Mouse (Mus musculus) heart, embryonic 12.5 days (tissue): ENCODE data around the gene Olfr1265. TPM values are rescaled to one million over a fixed set of nuclear protein-coding genes. Genes with fewer than 3 reads are reported as not detected.

Experiments used
- ATAC-seq: fragments of 200-750 bp; cut with Nextera tagmentation; 2 replicates; pipeline ENCODE4 v1.8.0; 2017; ENCODE audit warnings: moderate TSS enrichment, moderate library complexity; ENCODE audit not compliant: insufficient number of reproducible peaks, low FRiP score
- H3K27ac ChIP-seq: fragments of 300-500 bp; sonication (generic); 2 replicates; pipeline ENCODE4 v1.5.1; 2016; ENCODE audit warnings: mild to moderate bottlenecking, moderate library complexity; ENCODE audit not compliant: poor library complexity, severe bottlenecking
- H3K27me3 ChIP-seq: fragments of 300-500 bp; sonication (generic); replicated peaks from 2 replicates; pipeline ENCODE4 v1.6.1; 2016; ENCODE audit warnings: mild to moderate bottlenecking, moderate library complexity
- H3K36me3 ChIP-seq: fragments of 300-500 bp; sonication (generic); 2 replicates; pipeline ENCODE4 v1.6.1; 2016; ENCODE audit warnings: mild to moderate bottlenecking, moderate library complexity
- H3K4me1 ChIP-seq: fragments of 300-500 bp; sonication (generic); replicated peaks from 2 replicates; pipeline ENCODE4 v1.6.1; 2016; ENCODE audit warnings: mild to moderate bottlenecking
- H3K4me2 ChIP-seq: fragments of 300-500 bp; sonication (generic); 2 replicates; pipeline ENCODE4 v1.6.1; 2016; ENCODE audit warnings: mild to moderate bottlenecking, moderate library complexity
- H3K4me3 ChIP-seq: fragments of 300-500 bp; sonication (generic); 2 replicates; pipeline ENCODE4 v1.5.1; 2016; ENCODE audit warnings: mild to moderate bottlenecking
- H3K9ac ChIP-seq: fragments of 300-500 bp; sonication (generic); 2 replicates; pipeline ENCODE4 v1.6.1; 2016; ENCODE audit warnings: mild to moderate bottlenecking, moderate library complexity
- H3K9me3 ChIP-seq: fragments of 300-500 bp; sonication (generic); replicated peaks from 2 replicates; pipeline ENCODE4 v1.6.1; 2016; ENCODE audit warnings: mild to moderate bottlenecking, moderate library complexity
- WGBS: fragments of 180-500 bp; shearing (Covaris S2); methylation state at CpG from one replicate; pipeline ENCODE4 v1.1.7; 2016; 5-methylcytosine and 5-hydroxymethylcytosine counted together
- polyA plus RNA-seq: library from polyadenylated mRNA; unstranded; fragments of >200 nt; fragmentation: Nextera tagmentation; extraction: Ambion mirVana; gene quantifications from 2 replicates; pipeline ENCODE4 v1.2.1, GENCODE M21; 2016

Gene Olfr1265
- not detected in 2 replicates for polyA plus RNA-seq

DNA sequence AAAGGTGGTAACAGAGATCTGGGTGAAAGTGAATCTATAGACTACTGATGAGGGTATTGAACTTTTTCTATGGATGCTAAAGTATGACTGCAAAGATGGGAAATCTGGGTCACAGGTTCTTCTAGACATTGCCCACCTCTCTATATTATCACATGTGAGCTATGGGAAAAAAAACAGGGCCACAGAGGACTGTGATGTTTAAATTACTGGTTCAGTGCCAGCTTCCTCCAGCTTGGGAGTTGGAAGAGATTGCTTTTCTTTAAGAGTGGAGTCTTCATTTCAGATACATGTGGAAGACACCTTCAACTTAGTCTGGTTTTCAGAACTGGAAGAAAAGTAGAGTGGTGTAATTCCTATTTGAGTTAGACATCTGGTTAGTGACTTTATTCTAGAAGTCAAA is at the start of gene Olfr1265:
Gene Olfr1265 (plus strand): TSS at position 301 of the 400 bp plus-strand sequence.
- no peak within 1 kb of the TSS for H3K9ac ChIP-seq
- ATAC-seq, result no peak
- no peak within 1 kb of the TSS for H3K4me2 ChIP-seq
- H3K27me3 ChIP-seq, result no peaks in the 10 kb centered on the region
- H3K4me3 ChIP-seq, result no peak within 1 kb of the TSS
- no peaks in the 10 kb centered on the region for H3K36me3 ChIP-seq
- no peaks in the 10 kb centered on the region for H3K9me3 ChIP-seq
- no peaks in the 10 kb centered on the region for H3K4me1 ChIP-seq
- no peak within 1 kb of the TSS for H3K27ac ChIP-seq

DNA sequence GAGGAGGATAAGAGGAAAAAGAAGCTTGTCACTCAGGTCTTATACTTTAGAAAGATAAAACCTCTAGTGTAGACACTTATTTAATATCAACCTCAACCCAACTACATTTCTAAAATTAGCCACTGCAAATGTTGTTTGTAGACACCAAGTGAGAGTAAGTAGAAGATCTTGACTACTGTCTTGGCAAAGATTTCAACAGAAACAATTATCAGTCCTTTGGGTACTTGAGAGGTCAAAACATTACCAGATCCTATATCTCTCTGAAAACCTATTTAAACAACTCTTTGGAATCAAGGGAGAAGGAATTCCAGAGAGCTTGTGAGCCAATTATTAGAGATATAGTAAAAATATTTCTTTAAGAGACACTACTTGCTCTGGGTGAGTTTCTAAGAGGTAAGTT is 44.2 kb upstream of the Olfr1265 start, which contains the start of gene Olfr1261:
Gene Olfr1261 (plus strand): TSS at position 301 of the 400 bp plus-strand sequence.
- no peak for ATAC-seq
- H3K4me1 ChIP-seq, result no peaks in the 10 kb centered on the region
- no peak within 1 kb of the TSS for H3K9ac ChIP-seq
- H3K27ac ChIP-seq, result no peak within 1 kb of the TSS
- H3K4me3 ChIP-seq, result no peak within 1 kb of the TSS
- H3K27me3 ChIP-seq, result no peaks in the 10 kb centered on the region
- no peaks in the 10 kb centered on the region for H3K36me3 ChIP-seq
- H3K4me2 ChIP-seq, result no peak within 1 kb of the TSS
- H3K9me3 ChIP-seq, result no peaks in the 10 kb centered on the region

DNA sequence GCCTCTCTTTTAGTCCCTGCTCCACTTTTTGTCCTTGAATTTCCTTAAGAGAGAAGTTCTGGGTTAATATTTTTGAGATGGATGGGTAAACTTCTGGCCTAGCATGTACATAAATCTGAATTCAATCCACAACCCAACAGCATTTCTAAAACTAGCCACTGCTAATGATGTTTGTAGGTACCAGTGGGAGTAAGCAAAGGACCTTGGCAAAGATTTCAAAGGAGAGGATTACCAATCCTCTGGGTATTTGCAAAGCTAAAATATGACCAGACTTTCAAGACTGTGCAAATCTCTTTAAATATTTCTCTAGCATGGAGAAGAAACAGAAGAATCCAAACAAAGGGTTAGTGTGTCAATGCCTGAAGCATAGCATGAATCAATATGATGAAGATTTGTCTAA is 35.3 kb upstream of the Olfr1265 start, which contains the start of gene Olfr1262:
Gene Olfr1262 (plus strand): TSS at position 301 of the 400 bp plus-strand sequence.
- Histone ChIP-seq H3K36me3 (no peaks in the 10 kb centered on the region), H3K4me1 (no peaks in the 10 kb centered on the region), H3K27ac (no peak within 1 kb of the TSS), H3K9ac (no peak within 1 kb of the TSS), H3K4me3 (no peak within 1 kb of the TSS), H3K27me3 (no peaks in the 10 kb centered on the region), H3K9me3 (no peaks in the 10 kb centered on the region), H3K4me2 (no peak within 1 kb of the TSS)
- no peak for ATAC-seq

DNA sequence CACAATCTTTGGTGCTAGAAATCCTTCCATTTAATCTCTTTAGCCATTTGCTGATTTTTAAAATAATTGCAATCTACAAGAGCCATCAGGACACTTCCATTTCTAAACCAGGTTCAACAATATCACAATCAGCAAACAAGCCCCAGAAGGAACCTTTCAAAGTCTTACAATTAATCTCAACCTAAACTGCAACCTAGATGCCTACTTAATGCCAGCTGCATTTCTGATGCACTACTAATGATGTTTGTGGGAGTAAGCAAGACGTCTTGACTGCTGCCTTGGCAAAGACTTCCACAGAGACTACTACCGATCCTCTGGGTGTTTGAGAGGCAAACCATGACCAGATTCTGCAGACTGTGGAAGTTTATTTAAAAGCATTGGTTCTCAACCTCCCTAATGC is 23.3 kb upstream of the Olfr1265 start, which contains the start of gene Olfr1263:
Gene Olfr1263 (plus strand): TSS at position 301 of the 400 bp plus-strand sequence.
- no peaks in the 10 kb centered on the region for H3K9me3 ChIP-seq
- H3K27me3 ChIP-seq, result no peaks in the 10 kb centered on the region
- no peak for ATAC-seq
- H3K4me1 ChIP-seq, result no peaks in the 10 kb centered on the region
- H3K9ac ChIP-seq, result no peak within 1 kb of the TSS
- H3K36me3 ChIP-seq, result no peaks in the 10 kb centered on the region
- 66% methylated on average over 2 of the region's 2 CpGs for WGBS
- no peak within 1 kb of the TSS for H3K27ac ChIP-seq
- H3K4me2 ChIP-seq, result no peak within 1 kb of the TSS
- H3K4me3 ChIP-seq, result no peak within 1 kb of the TSS

DNA sequence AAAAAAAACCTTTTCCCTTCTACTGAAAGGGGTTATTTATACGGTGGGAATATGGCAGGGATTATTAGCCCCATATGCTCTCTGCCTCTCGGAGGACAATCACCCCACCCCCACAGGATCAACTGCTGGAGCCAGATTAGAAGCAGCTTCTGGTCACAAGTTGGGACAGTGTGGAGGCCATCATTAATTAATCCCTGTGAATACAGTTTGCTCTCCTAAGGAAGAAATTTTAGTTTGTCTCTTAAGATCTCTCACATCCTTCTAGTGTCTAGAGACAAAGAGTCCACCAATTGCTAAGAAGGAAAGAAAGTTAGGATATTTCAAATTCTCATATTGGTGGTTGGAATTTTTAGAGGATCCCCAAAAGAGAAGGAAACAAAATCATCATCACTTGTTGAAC is 9.7 kb upstream of the Olfr1265 start, which contains the start of gene Olfr1264:
Gene Olfr1264 (minus strand): TSS at position 101 of the 400 bp plus-strand sequence.
- H3K9me3 ChIP-seq, result no peaks in the 10 kb centered on the region
- H3K36me3 ChIP-seq, result no peaks in the 10 kb centered on the region
- ATAC-seq, result no peak
- no peak within 1 kb of the TSS for H3K27ac ChIP-seq
- no peaks in the 10 kb centered on the region for H3K4me1 ChIP-seq
- H3K9ac ChIP-seq, result no peak within 1 kb of the TSS
- no peaks in the 10 kb centered on the region for H3K27me3 ChIP-seq
- WGBS, result 68% methylated on average over 2 of the region's 2 CpGs
- H3K4me2 ChIP-seq, result no peak within 1 kb of the TSS
- H3K4me3 ChIP-seq, result no peak within 1 kb of the TSS

DNA sequence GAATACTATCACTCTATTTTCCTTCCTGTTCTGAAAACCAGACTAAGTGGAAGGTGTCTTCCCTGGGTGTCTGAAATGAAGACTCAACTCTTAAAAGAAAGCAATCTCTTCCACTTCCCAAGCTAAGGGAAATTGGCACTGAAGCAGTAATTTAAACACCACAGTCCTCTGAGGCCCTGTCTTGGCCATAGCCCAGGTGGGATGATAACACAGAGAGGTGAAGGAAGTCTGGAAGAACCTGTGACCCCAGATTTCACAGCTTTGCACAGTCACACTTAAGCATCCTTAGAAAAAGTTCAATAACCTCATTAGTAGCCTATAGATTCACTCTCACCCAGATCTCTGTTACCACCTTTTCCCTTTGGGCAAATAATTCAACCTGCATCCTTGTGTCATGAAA is 28.4 kb downstream of the Olfr1265 start, which contains the start of gene Olfr140:
Gene Olfr140 (minus strand): TSS at position 101 of the 400 bp plus-strand sequence.
- Histone ChIP-seq H3K4me1 (no peaks in the 10 kb centered on the region), H3K9ac (no peak within 1 kb of the TSS), H3K4me2 (no peak within 1 kb of the TSS), H3K27ac (no peak within 1 kb of the TSS), H3K4me3 (no peak within 1 kb of the TSS), H3K36me3 (no peaks in the 10 kb centered on the region), H3K9me3 (no peaks in the 10 kb centered on the region), H3K27me3 (no peaks in the 10 kb centered on the region)
- no peak for ATAC-seq

DNA sequence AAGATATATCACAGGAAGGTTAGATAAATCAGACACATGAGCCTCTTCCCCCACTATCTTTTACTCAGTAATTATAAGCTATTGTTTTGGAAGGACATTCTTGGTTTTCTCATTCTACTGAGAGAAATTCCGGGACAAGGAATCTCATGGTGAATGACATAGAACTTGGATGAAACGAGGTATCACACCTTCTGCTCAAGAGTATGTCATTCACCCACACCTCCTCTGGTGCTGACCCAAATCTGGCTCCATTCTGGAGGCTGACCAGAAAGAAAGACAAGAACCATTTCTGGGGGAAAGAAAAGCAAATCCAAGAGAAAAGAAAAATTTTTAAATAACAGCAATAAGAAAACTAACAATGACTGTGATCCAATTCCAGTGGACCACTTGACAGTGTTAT is 34.9 kb downstream of the Olfr1265 start:
- no peak for ATAC-seq
- WGBS, result 67% methylated on average over 2 of the region's 2 CpGs
- no peak overlapping the region for H3K4me3 ChIP-seq
- no peaks in the 10 kb centered on the region for H3K36me3 ChIP-seq
- H3K9ac ChIP-seq, result no peak overlapping the region
- no peaks in the 10 kb centered on the region for H3K4me1 ChIP-seq
- H3K27ac ChIP-seq, result no peak overlapping the region
- H3K4me2 ChIP-seq, result no peak overlapping the region
- H3K27me3 ChIP-seq, result no peaks in the 10 kb centered on the region
- no peaks in the 10 kb centered on the region for H3K9me3 ChIP-seq

Other genes with a start within 250 kb of the Olfr1265 start
- not detected in 2 replicates for gene Olfr1254, start 241.7 kb upstream of the Olfr1265 start, polyA plus RNA-seq
- not detected in 2 replicates for gene Olfr1255, start 223.3 kb upstream of the Olfr1265 start, polyA plus RNA-seq
- not detected in 2 replicates for gene Olfr1256, start 193.8 kb upstream of the Olfr1265 start, polyA plus RNA-seq
- gene Olfr48, start 187.1 kb upstream of the Olfr1265 start, polyA plus RNA-seq, result not detected in 2 replicates
- gene Olfr1257, start 156.9 kb upstream of the Olfr1265 start, polyA plus RNA-seq, result not detected in 2 replicates
- gene Olfr1258, start 108.0 kb upstream of the Olfr1265 start, polyA plus RNA-seq, result not detected in 2 replicates
- gene Olfr1259, start 86.7 kb upstream of the Olfr1265 start, polyA plus RNA-seq, result not detected in 2 replicates
- not detected in 2 replicates for gene Olfr1260, start 61.0 kb upstream of the Olfr1265 start, polyA plus RNA-seq
- gene Olfr1261, start 44.1 kb upstream of the Olfr1265 start, polyA plus RNA-seq, result not detected in 2 replicates
- not detected in 2 replicates for gene Olfr1262, start 35.2 kb upstream of the Olfr1265 start, polyA plus RNA-seq
- gene Olfr1263, start 23.2 kb upstream of the Olfr1265 start, polyA plus RNA-seq, result not detected in 2 replicates
- not detected in 2 replicates for gene Olfr1264, start 9.8 kb upstream of the Olfr1265 start, polyA plus RNA-seq
- gene Olfr140, start 28.3 kb downstream of the Olfr1265 start, polyA plus RNA-seq, result not detected in 2 replicates
- not detected in 2 replicates for gene Olfr1269, start 86.1 kb downstream of the Olfr1265 start, polyA plus RNA-seq
- gene Olfr32, start 107.0 kb downstream of the Olfr1265 start, polyA plus RNA-seq, result not detected in 2 replicates
- not detected in 2 replicates for gene Olfr1270, start 117.8 kb downstream of the Olfr1265 start, polyA plus RNA-seq
- gene Olfr1506, start 189.2 kb downstream of the Olfr1265 start, polyA plus RNA-seq, result not detected in 2 replicates
- not detected in 2 replicates for gene Olfr142, start 222.3 kb downstream of the Olfr1265 start, polyA plus RNA-seq
- gene Olfr1271, start 235.7 kb downstream of the Olfr1265 start, polyA plus RNA-seq, result not detected in 2 replicates